Mouse (Mus musculus) midbrain, embryonic 11.5 days (tissue): ENCODE data around the gene Ifnlr1. TPM values are rescaled to one million over a fixed set of nuclear protein-coding genes. Genes with fewer than 3 reads are reported as not detected.
A peak's percentile ranks its signal among the peaks of the same experiment; 100 is the strongest.
"Not testable (repeated sequence)": the region's sequence is repeated elsewhere in the genome, so short reads cannot be mapped to it uniquely, and the experiment has no call there.

ENCODE experiments used
- ATAC-seq: fragments of 200-750 bp; cut with Nextera tagmentation; 2 replicates; pipeline ENCODE4 v1.8.0; 2017; ENCODE audit warnings: moderate TSS enrichment, moderate library complexity; ENCODE audit not compliant: low FRiP score
- DNase-seq: peaks from one replicate; pipeline ENCODE4 v3.0.0; 2015; ENCODE audit warnings: low spot score; ENCODE audit errors: missing footprints
- H3K27ac ChIP-seq: fragments of 300-500 bp; sonication (generic); 2 replicates; pipeline ENCODE4 v1.5.1; 2014; ENCODE audit warnings: low read depth, low read length
- H3K27me3 ChIP-seq: fragments of 300-500 bp; sonication (generic); 2 replicates; pipeline ENCODE4 v1.6.1; 2014; ENCODE audit warnings: mild to moderate bottlenecking, low read length, moderate library complexity, mixed read lengths; ENCODE audit not compliant: control insufficient read depth, insufficient read depth
- H3K36me3 ChIP-seq: fragments of 300-500 bp; sonication (generic); 2 replicates; pipeline ENCODE4 v1.6.1; 2014; ENCODE audit warnings: mild to moderate bottlenecking, low read length, moderate library complexity, mixed read lengths; ENCODE audit not compliant: control insufficient read depth, insufficient read depth
- H3K4me1 ChIP-seq: fragments of 300-500 bp; sonication (generic); 2 replicates; pipeline ENCODE4 v1.6.1; 2014; ENCODE audit warnings: low read length; ENCODE audit not compliant: control insufficient read depth, insufficient read depth
- H3K4me2 ChIP-seq: fragments of 300-500 bp; sonication (generic); 2 replicates; pipeline ENCODE4 v1.6.1; 2014; ENCODE audit warnings: mild to moderate bottlenecking, moderate library complexity
- H3K4me3 ChIP-seq: fragments of 300-500 bp; sonication (generic); 2 replicates; pipeline ENCODE4 v1.5.1; 2014; ENCODE audit warnings: low read depth, low read length
- H3K9ac ChIP-seq: fragments of 300-500 bp; sonication (generic); 2 replicates; pipeline ENCODE4 v1.6.1; 2014; ENCODE audit warnings: low read length
- H3K9me3 ChIP-seq: fragments of 300-500 bp; sonication (generic); 2 replicates; pipeline ENCODE4 v1.6.1; 2016; ENCODE audit warnings: low read length; ENCODE audit not compliant: control insufficient read depth
- WGBS: fragments of 180-500 bp; shearing (Covaris S2); extraction: QIAGEN DNeasy Blood & Tissue Kit; methylation state at CpG from one replicate; pipeline ENCODE4 v1.1.7; 2014; 5-methylcytosine and 5-hydroxymethylcytosine counted together
- polyA plus RNA-seq: library from polyadenylated mRNA; unstranded; fragments of >200 nt; fragmentation: Nextera tagmentation; extraction: Ambion mirVana; gene quantifications from 2 replicates; pipeline ENCODE4 v1.2.1, GENCODE M21; 2014

Ifnlr1 gene
- polyA plus RNA-seq, 1 experiment from 2014 or later = 0.12 TPM

- H3K36me3 ChIP-seq = no peaks in the 10 kb centered on the region
- ATAC-seq (no peak), DNase-seq (peak; percentile 44)
- no peaks in the 10 kb centered on the region for H3K27me3 ChIP-seq
- H3K9me3 ChIP-seq = no peaks in the 10 kb centered on the region
- no peak overlapping the region for H3K4me3 ChIP-seq
- no peak overlapping the region for H3K9ac ChIP-seq
- H3K4me1 ChIP-seq = no peaks in the 10 kb centered on the region; the same call in 1 of the 2 replicates
- H3K27ac ChIP-seq = no peak overlapping the region
- WGBS = 50% methylated on average over 6 of the region's 6 CpGs
- no peak overlapping the region for H3K4me2 ChIP-seq
These were observed 17.9 kb downstream of the Ifnlr1 start for GRCm38 (mm10) chr4:135704016-135704415.

GRCm38 (mm10) chr4:135706045-135706444 is 20.0 kb downstream of the Ifnlr1 start:
- Histone ChIP-seq H3K4me1 (no peaks in the 10 kb centered on the region; the same call in 1 of the 2 replicates), H3K27me3 (no peaks in the 10 kb centered on the region), H3K9me3 (no peaks in the 10 kb centered on the region), H3K27ac (no peak overlapping the region), H3K4me3 (no peak overlapping the region), H3K36me3 (no peaks in the 10 kb centered on the region), H3K9ac (no peak overlapping the region), H3K4me2 (no peak overlapping the region)
- 90% methylated on average over 6 of the region's 6 CpGs for WGBS
- no peak for DNase-seq
- ATAC-seq = no peak

GRCm38 (mm10) chr4:135709072-135709564 is 23.0 kb downstream of the Ifnlr1 start:
- Histone ChIP-seq H3K9ac (no peak overlapping the region), H3K36me3 (no peaks in the 10 kb centered on the region), H3K27me3 (no peaks in the 10 kb centered on the region), H3K4me3 (no peak overlapping the region), H3K4me2 (peak overlapping the region; percentile 19; the same call in 1 of the 2 replicates), H3K27ac (no peak overlapping the region), H3K9me3 (no peaks in the 10 kb centered on the region), H3K4me1 (no peaks in the 10 kb centered on the region)
- DNase-seq = peak; percentile 99
- peak; percentile 42 for ATAC-seq
- 12% methylated on average over 8 of the region's 8 CpGs for WGBS

GRCm38 (mm10) chr4:135709621-135710020 is 23.5 kb downstream of the Ifnlr1 start:
- ATAC-seq (no peak), DNase-seq (no peak)
- Histone ChIP-seq H3K27me3 (no peaks in the 10 kb centered on the region), H3K4me3 (no peak overlapping the region), H3K36me3 (no peaks in the 10 kb centered on the region), H3K4me1 (no peaks in the 10 kb centered on the region), H3K9ac (no peak overlapping the region), H3K4me2 (no peak overlapping the region), H3K9me3 (no peaks in the 10 kb centered on the region), H3K27ac (no peak overlapping the region)
- WGBS = 73% methylated on average over 11 of the region's 11 CpGs

- WGBS = 82% methylated on average over 3 of the region's 3 CpGs
- no peak overlapping the region for H3K4me3 ChIP-seq
- H3K4me1 ChIP-seq = no peaks in the 10 kb centered on the region
- no peak overlapping the region for H3K9ac ChIP-seq
- H3K9me3 ChIP-seq = no peaks in the 10 kb centered on the region
- no peak overlapping the region for H3K27ac ChIP-seq
- no peaks in the 10 kb centered on the region for H3K36me3 ChIP-seq
- no peak overlapping the region for H3K4me2 ChIP-seq
- DNase-seq = no peak
- no peak for ATAC-seq
- H3K27me3 ChIP-seq = no peaks in the 10 kb centered on the region
These were observed 24.3 kb downstream of the Ifnlr1 start for GRCm38 (mm10) chr4:135710392-135710791.

GRCm38 (mm10) chr4:135714776-135715175 is 28.7 kb downstream of the Ifnlr1 start:
- DNase-seq (no peak), ATAC-seq (no peak)
- Histone ChIP-seq H3K4me3 (no peak overlapping the region), H3K27me3 (no peaks in the 10 kb centered on the region), H3K9ac (no peak overlapping the region), H3K4me2 (no peak overlapping the region), H3K4me1 (no peaks in the 10 kb centered on the region), H3K9me3 (no peaks in the 10 kb centered on the region), H3K36me3 (no peaks in the 10 kb centered on the region), H3K27ac (no peak overlapping the region)
- 87% methylated on average over 8 of the region's 8 CpGs for WGBS

- not testable (repeated sequence) for H3K36me3 ChIP-seq, ATAC-seq, H3K9me3 ChIP-seq, DNase-seq, H3K27me3 ChIP-seq, H3K4me1 ChIP-seq, H3K27ac ChIP-seq, H3K4me2 ChIP-seq, H3K4me3 ChIP-seq, H3K9ac ChIP-seq
- 92% methylated on average over 11 of the region's 11 CpGs for WGBS
These were observed 30.4 kb downstream of the Ifnlr1 start for GRCm38 (mm10) chr4:135716438-135716837.

- no peak overlapping the region for H3K4me3 ChIP-seq
- H3K9me3 ChIP-seq = no peaks in the 10 kb centered on the region; the same call in 1 of the 2 replicates
- no peaks in the 10 kb centered on the region for H3K4me1 ChIP-seq
- 76% methylated on average over 17 of the region's 17 CpGs for WGBS
- H3K27ac ChIP-seq = no peak overlapping the region
- no peak overlapping the region for H3K9ac ChIP-seq
- no peak overlapping the region for H3K4me2 ChIP-seq
- DNase-seq = no peak
- no peaks in the 10 kb centered on the region for H3K27me3 ChIP-seq
- H3K36me3 ChIP-seq = no peaks in the 10 kb centered on the region
- ATAC-seq = no peak
These were observed 36.6 kb downstream of the Ifnlr1 start for GRCm38 (mm10) chr4:135722540-135723290.

GRCm38 (mm10) chr4:135726416-135726815 is 40.3 kb downstream of the Ifnlr1 start:
- no peak overlapping the region for H3K4me3 ChIP-seq
- H3K4me1 ChIP-seq = no peaks in the 10 kb centered on the region
- ATAC-seq (no peak), DNase-seq (no peak)
- 84% methylated on average over 11 of the region's 11 CpGs for WGBS
- no peak overlapping the region for H3K27ac ChIP-seq
- no peak overlapping the region for H3K4me2 ChIP-seq
- H3K27me3 ChIP-seq = no peaks in the 10 kb centered on the region
- H3K9me3 ChIP-seq = no peaks in the 10 kb centered on the region; the same call in 1 of the 2 replicates
- H3K36me3 ChIP-seq = no peaks in the 10 kb centered on the region
- no peak overlapping the region for H3K9ac ChIP-seq
